Mouse (Mus musculus) spleen, adult 2 months (tissue): ENCODE data around the gene Cyp4f17.

Source experiments
- CTCF ChIP-seq: fragments of 200-500 bp; IDR thresholded peaks from 2 replicates; pipeline ENCODE4 v1.5.1; 2011; ENCODE audit warnings: mild to moderate bottlenecking, inconsistent platforms; ENCODE audit not compliant: insufficient read depth, insufficient read length, insufficient replicate concordance; ENCODE audit errors: extremely low read depth
- POLR2A ChIP-seq: fragments of 200-500 bp; IDR thresholded peaks from 2 replicates; pipeline ENCODE4 v1.6.1; 2011; ENCODE audit warnings: low read depth, low read length, inconsistent platforms

GRCm38 (mm10) chr17:32481766-32482165 lies 24.1 kb upstream of the Cyp4f17 start:
- TF ChIP-seq CTCF, result no peak
- no peak for TF ChIP-seq POLR2A
